Mouse (Mus musculus): ENCODE results near the gene Gm14124.
"Not testable (repeated sequence)": the region's sequence is repeated elsewhere in the genome, so short reads cannot be mapped to it uniquely, and the experiment has no call there.

Gene Gm14124

DNA sequence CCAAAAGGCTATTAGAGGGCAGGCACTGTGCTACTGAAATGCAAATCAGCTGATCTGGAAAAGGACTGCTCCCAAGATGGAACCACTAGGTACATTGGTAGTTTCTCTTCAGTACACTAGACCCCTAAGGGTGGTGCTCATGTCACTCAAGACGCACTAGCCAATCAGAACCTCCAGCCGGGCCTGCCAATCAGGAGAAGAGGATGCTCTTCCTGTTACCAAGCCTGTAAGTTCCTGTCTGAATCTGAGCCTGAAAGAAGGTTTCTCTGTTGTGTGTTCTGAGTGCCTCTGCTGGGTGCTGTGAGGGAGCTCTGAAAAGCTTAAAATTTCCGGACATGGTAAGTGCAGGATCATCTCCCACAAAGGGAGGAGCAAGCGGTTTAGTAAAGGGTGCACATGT lies at the start of gene Gm14124:
TSS of gene Gm14124 (plus strand) at position 227 of the 400 bp plus-strand sequence.
- not testable (repeated sequence) for DNase-seq (ENCODE audit: low read depth, low spot score)

DNA sequence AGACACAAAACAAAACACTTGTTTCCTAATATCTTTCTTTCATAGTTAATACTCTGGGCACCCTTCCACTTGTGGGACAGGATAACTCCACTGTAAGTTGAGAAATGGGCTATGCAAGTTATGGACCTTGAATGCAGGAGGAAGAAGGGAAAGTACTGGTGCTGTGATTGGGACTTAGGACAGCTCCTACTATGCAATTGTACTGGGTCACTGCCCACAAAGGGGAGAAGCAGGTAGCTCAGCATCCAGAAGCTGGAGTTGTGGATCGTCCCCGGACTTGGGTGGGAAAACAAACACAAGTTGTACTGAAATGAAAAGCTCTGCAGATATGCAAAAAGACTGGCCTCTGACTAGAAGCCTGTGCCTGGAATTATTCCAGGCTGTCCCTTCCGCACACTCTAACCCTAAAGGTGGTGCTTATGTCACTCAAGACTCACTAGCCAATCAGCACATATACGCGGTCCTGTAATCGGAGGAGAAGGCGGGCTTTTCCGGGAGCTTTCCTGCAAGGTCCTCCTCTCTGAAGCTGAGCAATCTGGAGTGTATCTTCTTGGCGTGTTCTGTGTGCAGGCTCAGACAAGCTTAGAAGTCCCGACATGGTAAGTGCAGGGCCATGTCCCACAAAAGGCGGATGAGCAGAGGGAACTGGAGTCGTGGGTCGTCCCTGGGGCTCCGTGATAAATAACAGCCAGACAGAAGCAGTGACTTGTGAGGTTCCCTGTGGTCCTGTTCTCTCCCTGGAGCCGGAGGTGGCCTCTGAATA lies 39.5 kb upstream of the Gm14124 start, which contains the start of gene Zfp937:
TSS of gene Zfp937 (plus strand) at position 474 of the 763 bp plus-strand sequence.
- DNase-seq (ENCODE audit: low read depth, low spot score), result peak; percentile 17

DNA sequence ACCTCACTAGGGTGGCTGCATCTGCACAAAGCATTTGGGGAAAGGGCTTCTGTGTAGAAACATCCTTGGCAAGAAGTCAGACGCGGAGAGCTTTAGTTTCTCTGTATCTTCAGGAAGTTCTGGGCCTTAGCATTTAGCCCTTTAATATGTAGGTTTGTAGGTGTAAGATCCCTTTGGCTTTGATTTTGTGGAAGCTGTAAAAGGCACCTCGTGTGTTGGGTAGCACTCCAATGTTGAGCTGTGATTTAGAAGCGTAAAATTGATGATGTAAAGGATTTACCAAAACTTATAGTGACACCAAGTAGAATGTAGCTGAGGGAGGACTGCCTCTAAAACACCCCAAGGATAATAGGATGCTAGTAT lies 39.0 kb upstream of the Gm14124 start:
- not testable (repeated sequence) for DNase-seq (ENCODE audit: low read depth, low spot score)

GRCm38 (mm10) chr2:150223263-150223662 lies 34.1 kb upstream of the Gm14124 start:
- DNase-seq (ENCODE audit: low read depth, low spot score), result not testable (repeated sequence)

- DNase-seq (ENCODE audit: low read depth, low spot score), result no peak
Measured at GRCm38 (mm10) chr2:150243211-150243610, 14.1 kb upstream of the Gm14124 start.

DNA sequence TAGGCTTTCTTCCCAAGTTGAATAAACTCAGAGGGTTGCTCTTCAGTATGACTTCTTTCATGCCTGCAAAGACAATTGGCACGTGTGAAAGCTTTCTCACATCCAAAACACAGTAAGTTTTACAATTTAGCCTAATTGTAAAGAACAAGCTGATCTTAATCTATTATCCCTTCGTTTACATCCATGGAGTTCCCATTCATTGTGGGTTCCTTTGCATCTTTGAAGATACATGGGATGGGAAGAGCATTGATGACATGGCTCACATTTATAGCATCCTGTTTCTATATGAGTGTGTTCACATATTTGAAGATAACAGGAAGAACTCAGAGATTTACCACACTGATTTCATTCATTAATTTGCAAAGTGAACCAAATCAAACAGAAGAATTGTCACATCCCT lies 1.8 kb upstream of the Gm14124 start, which contains the start of gene Gm21994:
TSS of gene Gm21994 (minus strand) at position 101 of the 400 bp plus-strand sequence.
- not testable (repeated sequence) for DNase-seq (ENCODE audit: low read depth, low spot score)

GRCm38 (mm10) chr2:150256861-150257260 lies 456 bp upstream of the Gm14124 start:
- DNase-seq (ENCODE audit: low read depth, low spot score), result not testable (repeated sequence)

DNA sequence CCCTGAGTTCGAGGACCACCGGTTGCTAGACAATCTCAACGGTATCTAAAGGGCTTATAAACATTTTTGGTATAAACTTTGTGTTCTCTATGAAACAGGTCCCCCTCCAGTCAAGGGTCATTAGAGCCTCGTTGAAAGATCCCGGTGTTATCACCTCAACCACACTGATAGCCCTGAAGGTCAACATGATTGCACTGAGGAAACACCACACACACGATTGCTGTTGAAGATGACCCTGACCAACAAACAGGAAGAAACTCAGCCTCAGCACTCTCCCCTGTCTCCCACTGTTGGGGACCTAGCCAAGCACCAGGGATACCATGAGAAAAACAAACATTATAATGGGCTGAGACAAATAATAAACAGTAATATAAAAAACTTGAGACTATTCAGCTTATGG lies 36.4 kb downstream of the Gm14124 start:
- no peak for DNase-seq (ENCODE audit: low read depth, low spot score)

DNA sequence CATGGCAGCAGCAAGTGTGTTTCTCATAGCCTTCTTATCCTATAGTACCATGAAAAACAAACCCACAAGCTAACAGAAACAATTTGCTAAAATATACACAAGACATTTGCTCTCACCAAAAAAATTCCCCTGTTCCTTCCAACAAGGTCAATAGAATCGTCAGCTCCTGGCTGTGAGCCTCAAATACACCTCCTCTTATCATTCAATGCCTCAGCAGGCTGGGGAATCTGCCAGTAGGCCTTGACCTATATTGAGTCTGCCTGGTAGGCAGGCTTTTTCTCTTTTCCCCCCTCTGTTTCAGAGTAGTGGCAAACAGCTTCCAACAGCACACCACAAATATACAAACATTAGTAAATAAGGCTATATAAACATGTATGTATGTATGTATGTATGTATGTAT lies 41.8 kb downstream of the Gm14124 start:
- DNase-seq (ENCODE audit: low read depth, low spot score), result no peak

- DNase-seq (ENCODE audit: low read depth, low spot score), result no peak
Measured at GRCm38 (mm10) chr2:150307183-150307773, 50.0 kb downstream of the Gm14124 start.

- peak; percentile 71 for DNase-seq (ENCODE audit: low read depth, low spot score)
Measured at GRCm38 (mm10) chr2:150310952-150311884, 53.9 kb downstream of the Gm14124 start.

DNA sequence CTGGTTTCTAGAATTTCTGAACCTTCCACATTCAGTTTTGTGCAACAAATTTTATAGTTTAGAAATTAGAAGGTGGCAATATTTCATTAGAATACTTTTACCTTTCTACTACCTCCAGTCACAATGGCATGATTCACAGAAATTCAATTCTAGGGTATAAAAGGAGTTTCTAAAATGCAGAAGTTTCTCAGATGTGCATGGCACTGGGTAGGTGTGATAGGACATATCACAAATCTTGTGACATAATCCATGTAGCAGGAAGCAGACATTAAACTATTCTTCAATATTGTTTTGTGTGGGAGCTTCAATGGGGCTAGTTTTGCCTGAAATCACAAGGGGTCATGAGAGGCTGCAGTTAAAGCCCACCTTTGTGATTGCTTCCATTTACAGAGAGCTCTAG lies 58.8 kb downstream of the Gm14124 start:
- no peak for DNase-seq (ENCODE audit: low read depth, low spot score)

- no peak for DNase-seq (ENCODE audit: low read depth, low spot score)
Measured at GRCm38 (mm10) chr2:150318973-150319372, 61.7 kb downstream of the Gm14124 start.

Data from telencephalon, adult 2 months (tissue).